Mouse (Mus musculus) macrophage (primary cell): Measurements from ENCODE around the gene Glis3. TPM values are rescaled to one million over a fixed set of nuclear protein-coding genes. Genes with fewer than 3 reads are reported as not detected.

Source experiments
- H3K27ac ChIP-seq: fragments of 350-480 bp; formaldehyde crosslinking; 2 replicates; pipeline ENCODE4 v1.9.0; 2021
- H3K36me3 ChIP-seq: fragments of 350-480 bp; formaldehyde crosslinking; 2 replicates; pipeline ENCODE4 v1.9.0; 2021; ENCODE audit errors: inconsistent target
- H3K4me3 ChIP-seq: fragments of 350-480 bp; formaldehyde crosslinking; 2 replicates; pipeline ENCODE4 v1.9.0; 2021; ENCODE audit errors: inconsistent target
- H3K79me2 ChIP-seq: fragments of 350-480 bp; formaldehyde crosslinking; 2 replicates; pipeline ENCODE4 v1.9.0; 2021; ENCODE audit errors: inconsistent target
- WGBS: methylation state at CpG from one replicate; pipeline ENCODE4 v1.1.7; 2026; ENCODE audit warnings: inconsistent platforms; ENCODE audit not compliant: missing documents; 5-methylcytosine and 5-hydroxymethylcytosine counted together
- polyA plus RNA-seq: library from polyadenylated mRNA; stranded (reverse); fragments of 250-400 nt; gene quantifications from 3 replicates; pipeline ENCODE4 v1.2.4, GENCODE M21; 2018; ENCODE audit warnings: inconsistent platforms

Gene Glis3
- polyA plus RNA-seq, 1 experiment from 2014 or later = 2.5 TPM

DNA sequence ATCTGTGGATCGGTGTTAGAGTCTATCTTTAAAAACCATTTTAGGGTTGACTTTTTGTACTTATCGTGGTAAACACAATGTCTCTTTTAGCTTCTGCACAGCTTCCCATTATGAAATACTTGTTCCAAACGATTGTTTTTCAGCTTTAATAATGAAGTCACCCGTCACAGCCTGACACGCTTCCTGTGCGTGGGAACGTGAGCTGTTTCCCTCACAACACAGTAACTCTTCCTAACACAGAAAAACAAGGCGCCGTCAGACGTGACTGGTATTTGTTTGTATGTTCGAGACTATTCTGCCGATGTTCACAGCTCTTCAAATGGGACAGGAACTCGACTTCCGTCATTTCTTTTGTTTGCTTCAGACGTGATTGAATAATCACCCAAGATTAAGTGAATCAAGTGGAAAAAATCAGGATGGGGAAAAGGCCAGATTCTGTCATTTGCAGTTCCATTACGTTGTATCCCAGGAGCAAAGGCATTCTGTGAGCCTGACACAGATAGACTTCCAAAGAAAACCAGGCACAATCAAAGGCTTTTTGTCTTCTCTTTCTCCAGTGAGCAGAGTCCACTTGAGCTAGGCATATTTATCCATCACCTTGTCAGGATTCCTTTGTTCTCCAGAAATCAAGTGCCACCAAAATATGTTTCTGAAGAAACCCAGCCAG, 351.3 kb downstream of the Glis3 start:
- no peak overlapping the region for H3K27ac ChIP-seq
- WGBS = 78% methylated on average over 16 of the region's 16 CpGs
- H3K36me3 ChIP-seq = no peaks in the 10 kb centered on the region
- H3K79me2 ChIP-seq = no peaks in the 10 kb centered on the region
- H3K4me3 ChIP-seq = no peak overlapping the region

DNA sequence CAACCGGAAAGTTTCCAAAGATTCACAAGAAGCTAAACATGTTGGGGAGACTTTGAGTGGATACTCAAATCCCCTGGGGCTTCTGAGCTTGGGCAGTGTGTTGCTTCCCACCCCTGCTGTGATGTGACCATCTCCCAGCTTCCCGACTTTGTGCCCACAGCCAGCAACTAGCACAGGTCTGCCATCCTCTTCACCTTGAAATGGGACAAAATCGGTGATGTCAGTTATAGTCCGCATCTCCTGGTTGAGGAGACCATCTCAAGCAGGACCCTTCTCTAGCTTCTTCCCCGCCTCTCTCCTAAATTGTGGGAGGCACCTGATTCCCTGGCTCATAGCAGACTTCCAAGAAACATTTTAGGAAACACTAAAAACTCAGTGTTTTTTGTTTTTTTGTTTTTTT, 352.3 kb downstream of the Glis3 start:
- Histone ChIP-seq H3K27ac (no peak overlapping the region), H3K36me3 (no peaks in the 10 kb centered on the region), H3K4me3 (no peak overlapping the region), H3K79me2 (no peaks in the 10 kb centered on the region)
- 93% methylated on average over 5 of the region's 5 CpGs for WGBS

GRCm38 (mm10) chr19:28306036-28306435, 373.8 kb downstream of the Glis3 start:
- Histone ChIP-seq H3K36me3 (no peaks in the 10 kb centered on the region), H3K79me2 (no peaks in the 10 kb centered on the region), H3K27ac (no peak overlapping the region), H3K4me3 (no peak overlapping the region)
- 91% methylated on average over 6 of the region's 6 CpGs for whole genome bisulfite sequencing

DNA sequence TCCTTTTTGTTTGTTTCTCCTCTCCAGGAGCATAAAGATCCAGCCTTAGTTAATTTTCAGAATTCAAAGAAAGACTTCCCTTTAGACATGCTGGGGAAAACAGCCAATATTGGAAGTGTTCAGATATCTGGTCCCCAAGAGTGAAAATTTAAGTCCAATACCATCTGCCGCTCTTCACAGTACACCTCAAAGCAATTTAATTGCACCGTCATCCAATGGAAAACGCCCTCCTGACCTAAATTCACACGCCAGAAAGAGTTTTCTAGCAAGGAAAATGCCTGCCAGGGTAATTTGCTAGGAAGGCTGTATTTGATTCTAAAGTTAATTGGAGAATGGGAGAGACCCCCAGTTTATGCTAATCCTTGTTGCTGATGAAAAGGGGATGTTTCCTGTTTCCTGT, 374.4 kb downstream of the Glis3 start:
- H3K27ac ChIP-seq = no peak overlapping the region
- H3K36me3 ChIP-seq = no peaks in the 10 kb centered on the region
- H3K79me2 ChIP-seq = no peaks in the 10 kb centered on the region
- WGBS = 92% methylated on average over 4 of the region's 4 CpGs
- no peak overlapping the region for H3K4me3 ChIP-seq

DNA sequence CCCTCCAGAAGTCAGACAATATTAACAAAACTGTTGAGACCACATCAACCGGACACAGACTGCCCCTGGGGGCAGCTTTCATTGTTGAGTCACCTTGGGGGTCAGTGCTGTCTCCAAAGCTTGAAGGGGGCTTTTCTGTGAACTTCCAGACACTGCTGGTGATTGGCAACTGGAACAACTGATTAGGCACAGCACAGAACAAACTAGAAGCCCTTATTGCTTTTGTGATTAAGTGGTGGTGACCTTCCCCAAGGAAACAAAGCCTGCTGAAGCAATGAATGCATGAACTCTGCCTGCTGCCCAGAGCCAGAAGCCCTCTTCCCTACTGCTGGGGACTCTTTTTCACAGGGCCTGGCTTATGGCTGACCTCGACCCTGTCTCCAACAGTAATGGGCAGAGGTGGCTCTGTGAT, 377.0 kb downstream of the Glis3 start:
- Histone ChIP-seq H3K36me3 (no peaks in the 10 kb centered on the region), H3K4me3 (no peak overlapping the region), H3K27ac (no peak overlapping the region), H3K79me2 (no peaks in the 10 kb centered on the region)
- 88% methylated on average over 2 of the region's 2 CpGs for WGBS

- 89% methylated on average over 8 of the region's 8 CpGs for WGBS
- H3K27ac ChIP-seq = no peak overlapping the region
- H3K4me3 ChIP-seq = no peak overlapping the region
- no peaks in the 10 kb centered on the region for H3K79me2 ChIP-seq
- H3K36me3 ChIP-seq = no peaks in the 10 kb centered on the region
Measured at GRCm38 (mm10) chr19:28300226-28300625, 379.7 kb downstream of the Glis3 start.

GRCm38 (mm10) chr19:28299211-28299775, 380.6 kb downstream of the Glis3 start:
- WGBS = 90% methylated on average over 11 of the region's 11 CpGs
- H3K4me3 ChIP-seq = no peak overlapping the region
- no peaks in the 10 kb centered on the region for H3K36me3 ChIP-seq
- no peaks in the 10 kb centered on the region for H3K79me2 ChIP-seq
- no peak overlapping the region for H3K27ac ChIP-seq

- WGBS = 89% methylated on average over 8 of the region's 9 CpGs
- H3K79me2 ChIP-seq = no peaks in the 10 kb centered on the region
- no peak overlapping the region for H3K4me3 ChIP-seq
- H3K36me3 ChIP-seq = no peaks in the 10 kb centered on the region
- H3K27ac ChIP-seq = no peak overlapping the region
Measured at GRCm38 (mm10) chr19:28298669-28299068, 381.2 kb downstream of the Glis3 start.

- Histone ChIP-seq H3K36me3 (no peaks in the 10 kb centered on the region), H3K27ac (no peak overlapping the region), H3K79me2 (no peaks in the 10 kb centered on the region), H3K4me3 (no peak overlapping the region)
- 83% methylated on average over 4 of the region's 4 CpGs for WGBS
Measured at GRCm38 (mm10) chr19:28291596-28291995, 388.3 kb downstream of the Glis3 start.

GRCm38 (mm10) chr19:28289457-28289856, 390.4 kb downstream of the Glis3 start:
- Histone ChIP-seq H3K36me3 (no peaks in the 10 kb centered on the region), H3K4me3 (no peak overlapping the region), H3K27ac (no peak overlapping the region), H3K79me2 (no peaks in the 10 kb centered on the region)
- 80% methylated on average over 4 of the region's 4 CpGs for WGBS

DNA sequence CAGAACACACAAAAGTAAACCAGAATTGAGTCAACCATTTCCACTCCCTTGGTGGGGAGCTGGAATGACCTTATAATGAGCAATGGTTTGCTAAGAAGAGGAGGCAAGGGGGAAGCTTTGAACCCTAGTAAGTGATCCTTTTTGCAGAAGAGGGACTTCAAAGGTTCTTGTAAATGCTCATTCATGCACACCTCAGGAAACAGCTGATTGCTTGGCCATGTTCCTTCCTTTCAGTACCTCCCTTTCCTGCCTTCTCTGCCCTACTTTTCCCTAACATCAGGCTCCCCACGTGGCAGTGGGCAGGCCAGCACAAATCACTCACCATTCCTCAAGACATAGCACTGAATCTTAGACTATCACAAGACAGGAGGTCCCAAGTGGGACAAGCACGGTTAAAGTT, 392.4 kb downstream of the Glis3 start:
- Histone ChIP-seq H3K4me3 (no peak overlapping the region), H3K36me3 (no peaks in the 10 kb centered on the region), H3K27ac (no peak overlapping the region), H3K79me2 (no peaks in the 10 kb centered on the region)
- WGBS = 40% methylated on average over 2 of the region's 2 CpGs

- over 99% methylated on average over 7 of the region's 7 CpGs for WGBS
Measured at GRCm38 (mm10) chr19:28284098-28284569, 395.7 kb downstream of the Glis3 start.

DNA sequence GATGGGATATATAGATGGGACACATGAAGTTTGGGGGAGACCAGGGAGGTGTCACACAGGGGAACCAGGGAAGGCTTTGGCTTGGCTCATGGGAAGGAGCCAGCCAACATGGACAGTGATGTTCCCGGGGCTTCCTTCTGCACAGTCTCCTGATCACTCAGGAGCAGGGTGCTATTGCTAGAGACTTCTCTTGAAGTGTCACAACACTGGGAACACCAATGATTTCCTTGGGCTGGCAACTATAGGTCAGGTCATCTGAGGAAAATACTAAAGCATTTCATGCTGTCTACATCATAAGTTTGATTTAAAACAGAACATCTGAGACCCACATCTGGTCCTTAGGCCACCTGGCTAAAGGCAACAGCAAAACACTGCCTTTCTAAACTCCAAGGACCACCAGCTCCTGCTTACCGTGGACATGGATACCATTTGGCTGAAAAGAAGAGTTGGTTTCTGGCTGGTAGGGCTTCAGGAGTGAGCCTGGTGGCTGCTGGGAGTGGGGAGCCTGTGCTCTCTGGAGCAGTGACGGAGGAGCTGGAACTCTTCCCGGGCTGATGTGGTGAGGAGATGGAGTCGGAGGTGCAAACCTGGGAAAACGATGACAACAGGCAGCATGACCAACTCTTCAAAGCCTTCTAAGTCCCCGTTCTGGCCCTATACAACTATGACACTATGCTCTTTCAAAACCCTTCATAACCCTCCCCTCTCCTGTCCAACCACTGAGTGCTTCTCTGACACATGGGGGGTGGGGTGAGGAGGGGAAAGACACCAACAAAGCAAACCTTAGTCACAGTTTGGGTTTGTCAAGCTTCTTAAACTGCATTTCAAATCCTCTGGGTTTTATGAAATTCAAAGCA, 396.4 kb downstream of the Glis3 start:
- WGBS = 94% methylated on average over 6 of the region's 7 CpGs
- no peaks in the 10 kb centered on the region for H3K36me3 ChIP-seq
- no peak overlapping the region for H3K27ac ChIP-seq
- no peak overlapping the region for H3K4me3 ChIP-seq
- H3K79me2 ChIP-seq = no peaks in the 10 kb centered on the region

More at GRCm38 (mm10) chr19:28284098-28284569, 395.7 kb downstream of the Glis3 start:
- H3K4me3 ChIP-seq = no peak overlapping the region
- no peak overlapping the region for H3K27ac ChIP-seq
- no peaks in the 10 kb centered on the region for H3K36me3 ChIP-seq
- no peaks in the 10 kb centered on the region for H3K79me2 ChIP-seq

DNA sequence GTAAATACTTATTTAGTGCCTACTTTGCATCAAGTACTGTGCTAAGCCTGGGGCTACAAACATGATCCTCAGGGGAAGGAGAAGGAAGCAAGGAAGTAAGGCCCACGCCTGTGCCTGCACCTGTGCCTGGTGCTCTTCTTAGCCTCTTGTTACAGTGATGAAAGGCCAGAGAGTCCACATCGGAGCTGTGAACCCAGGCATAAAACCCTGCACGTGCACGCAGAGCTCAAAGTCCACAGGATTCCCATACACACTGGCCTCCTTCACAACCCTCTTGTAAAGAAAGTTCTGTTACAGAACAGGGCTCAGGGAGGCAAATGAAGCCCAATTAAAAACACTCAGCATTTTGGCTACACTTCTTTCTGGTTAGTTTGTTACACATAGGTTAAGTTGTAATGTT, 398.5 kb downstream of the Glis3 start:
- no peak overlapping the region for H3K27ac ChIP-seq
- no peak overlapping the region for H3K4me3 ChIP-seq
- H3K36me3 ChIP-seq = no peaks in the 10 kb centered on the region
- WGBS = 99% methylated on average over 4 of the region's 4 CpGs
- H3K79me2 ChIP-seq = no peaks in the 10 kb centered on the region

DNA sequence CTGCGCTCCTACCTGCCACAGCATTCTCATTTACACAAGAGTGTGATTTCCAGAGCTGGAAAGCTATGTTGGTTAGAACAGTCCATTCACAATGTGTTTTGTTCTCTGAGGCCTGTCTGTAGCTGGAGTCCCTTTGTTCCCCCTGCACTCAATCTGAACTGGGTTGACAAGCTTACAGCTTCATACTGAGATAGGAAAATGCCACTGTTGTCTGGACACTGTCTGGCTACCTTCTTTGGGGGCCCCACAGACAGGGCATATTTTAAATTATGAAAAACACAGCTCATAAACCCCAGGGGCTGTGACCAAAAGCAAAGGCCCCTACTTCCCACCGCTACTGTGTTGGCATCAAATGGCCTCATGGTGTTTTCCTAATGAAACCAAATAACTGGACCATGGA, 402.8 kb downstream of the Glis3 start:
- Histone ChIP-seq H3K27ac (no peak overlapping the region), H3K4me3 (no peak overlapping the region), H3K79me2 (no peaks in the 10 kb centered on the region), H3K36me3 (no peaks in the 10 kb centered on the region)
- 100% methylated on average over 2 of the region's 2 CpGs for WGBS
